Mouse (Mus musculus) left cerebral cortex, postnatal 25 days (tissue): ENCODE results near the gene Lyrm4. TPM values are rescaled to one million over a fixed set of nuclear protein-coding genes. Genes with fewer than 3 reads are reported as not detected.
A peak's percentile ranks its signal among the peaks of the same experiment; 100 is the strongest.
"Not testable (repeated sequence)": the region's sequence is repeated elsewhere in the genome, so short reads cannot be mapped to it uniquely, and the experiment has no call there.

Source experiments
- DNase-seq, 2 experiments: peaks; one replicate each; pipeline ENCODE4 v3.0.0; 2022; ENCODE audit warnings: low spot score in 2 of 2, mixed read lengths in 1 of 2
- intact Hi-C: fragments of 180-260 bp; cut with DNase I; formaldehyde crosslinking; loops from one replicate; pipeline ENCODE4 v1.15.1; 2025
- total RNA-seq, 2 experiments: library from RNA; stranded (reverse); gene quantifications; 2 replicates each; pipeline ENCODE4 v1.2.3; 2021

Lyrm4 gene
- total RNA-seq, 2 experiments from 2014 or later = 22.6 to 23.1 TPM

DNA sequence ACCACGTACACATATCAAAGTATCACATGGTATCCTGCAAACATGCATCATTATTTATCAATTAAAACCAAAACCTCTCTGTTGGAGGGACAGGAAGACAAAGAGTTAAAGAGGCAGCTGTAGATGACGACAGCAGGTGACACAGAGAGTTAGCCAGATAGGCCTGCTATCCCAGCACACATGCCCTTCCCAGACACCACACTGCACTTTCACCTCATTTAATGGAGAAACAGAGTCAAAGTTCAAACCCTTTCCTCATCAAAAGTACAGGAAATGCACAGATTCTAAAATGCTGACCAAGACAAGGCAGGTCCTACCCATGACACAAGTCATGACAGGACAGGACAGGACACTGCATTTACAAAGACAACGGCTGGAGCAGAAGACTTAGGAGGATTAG, 101.7 kb downstream of the Lyrm4 start:
- intact Hi-C loops = loop anchor here (5.0 kb wide), 3 partner anchors 262 to 1312 kb away; no protein-coding TSS in a partner anchor
- DNase-seq = no peak

DNA sequence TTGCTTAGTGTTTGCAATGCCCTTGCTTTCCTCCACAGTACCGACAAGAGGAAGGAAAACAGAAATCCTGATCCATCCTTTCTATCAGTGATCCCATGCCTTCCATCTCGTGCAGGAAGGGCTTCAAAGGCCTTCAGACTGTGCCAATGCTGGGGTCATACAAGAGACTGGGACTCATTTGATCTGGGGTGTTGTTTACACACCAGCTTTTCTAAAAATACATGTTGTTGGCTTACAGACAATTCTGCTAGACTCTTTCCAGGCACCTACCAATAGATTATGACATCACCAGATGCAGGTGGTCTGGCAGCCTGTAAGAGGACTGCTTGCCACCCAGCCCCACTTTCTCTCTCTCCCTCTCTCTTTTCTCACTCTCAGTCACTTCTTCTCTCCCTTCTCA, 107.3 kb downstream of the Lyrm4 start:
- no peak for DNase-seq
- intact Hi-C loops = no loop called here

DNA sequence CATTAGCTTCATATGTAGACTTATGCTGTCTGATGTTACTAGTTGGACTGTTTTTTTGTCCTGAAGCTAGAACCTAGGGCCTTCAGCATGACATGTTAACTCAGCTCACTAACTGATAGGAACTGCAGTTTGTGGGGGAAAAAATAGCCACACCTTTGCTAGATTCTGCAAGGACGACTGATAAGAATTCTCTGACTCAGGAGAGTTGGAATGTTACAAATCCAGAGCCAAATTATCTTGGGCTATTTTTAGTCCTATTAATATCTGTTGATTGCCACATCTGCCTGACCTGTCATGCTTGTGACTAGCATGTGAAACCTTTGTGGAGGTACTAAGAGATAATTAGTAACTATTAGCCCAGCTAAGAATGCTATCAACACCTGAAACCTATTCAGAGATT, 116.5 kb downstream of the Lyrm4 start:
- intact Hi-C loops = no loop called here
- no peak for DNase-seq

DNA sequence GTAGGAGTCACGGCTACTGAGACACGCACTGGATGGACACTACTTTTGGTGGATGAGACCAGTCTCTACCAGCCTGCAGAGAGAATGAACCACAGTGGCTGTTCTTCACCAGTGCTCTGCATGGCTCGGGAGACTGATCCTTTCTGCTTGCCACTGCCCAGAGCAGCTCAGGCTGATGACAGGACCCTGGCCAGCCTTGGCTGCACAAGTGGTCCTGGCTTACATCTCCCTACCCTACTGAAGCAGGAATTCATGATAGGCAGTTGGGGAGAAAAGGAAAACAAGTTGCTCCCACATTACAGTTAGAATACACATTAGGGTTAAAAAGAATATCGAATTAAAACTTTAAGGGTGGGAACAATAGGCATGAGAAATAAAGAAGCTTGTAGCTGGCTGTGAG, 119.7 kb downstream of the Lyrm4 start:
- no peak for DNase-seq
- intact Hi-C loops = no loop called here

DNA sequence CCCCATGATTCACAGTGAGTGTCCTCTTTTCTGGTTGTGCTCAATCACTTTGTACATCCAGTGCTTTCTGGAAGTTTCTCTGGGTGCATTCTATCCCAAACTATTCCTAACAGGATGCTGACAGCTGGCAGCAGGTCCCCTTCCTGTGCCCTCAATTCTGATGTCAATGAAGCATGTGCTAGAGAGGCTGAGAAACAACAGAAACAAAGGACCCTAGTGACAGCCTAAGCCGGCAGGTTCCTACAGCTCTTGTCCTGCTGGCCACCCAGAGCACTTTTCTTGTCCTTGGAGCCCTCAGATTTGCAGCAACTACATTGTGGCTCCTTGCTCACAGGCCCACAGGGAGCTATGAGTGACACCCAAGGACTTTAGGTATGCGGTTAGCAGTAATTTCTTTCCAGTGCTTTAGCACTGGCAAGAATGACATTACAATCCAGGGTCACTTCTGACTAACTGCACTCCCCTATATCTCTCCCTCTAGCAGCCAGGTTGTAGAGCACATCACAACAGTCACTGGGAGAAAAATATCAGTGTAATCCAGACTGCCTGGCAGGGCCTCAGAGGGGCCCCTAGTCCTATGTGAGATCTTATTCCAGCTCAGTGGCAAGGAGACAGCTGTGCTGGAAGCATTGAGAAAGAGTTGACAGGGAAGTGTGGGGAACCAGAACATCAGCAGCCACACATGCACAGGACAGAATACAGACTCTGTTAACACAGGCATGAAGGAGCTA, 121.5 kb downstream of the Lyrm4 start:
- intact Hi-C loops = no loop called here
- peak in 1 of 2 experiments; percentile 15 for DNase-seq

DNA sequence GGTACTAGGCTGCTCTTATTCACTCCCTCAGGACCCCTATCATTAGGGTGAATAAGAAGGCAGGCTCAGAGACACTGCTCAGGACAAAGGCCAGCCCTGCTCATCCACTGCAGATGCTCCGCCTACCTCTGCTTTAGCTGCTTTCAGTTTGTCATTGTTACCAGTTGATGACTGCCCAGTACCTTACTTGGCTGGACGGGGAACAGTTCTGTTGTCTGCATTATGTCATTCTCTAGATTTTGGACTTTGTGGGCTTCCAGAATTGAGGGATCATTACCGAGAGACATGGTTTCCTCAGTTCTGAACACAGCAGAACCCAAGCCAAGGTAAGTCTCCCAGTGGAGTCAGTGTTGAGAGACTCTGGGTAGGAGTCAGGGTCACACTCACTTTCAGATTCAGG, 122.1 kb downstream of the Lyrm4 start:
- DNase-seq = no peak
- intact Hi-C loops = no loop called here

DNA sequence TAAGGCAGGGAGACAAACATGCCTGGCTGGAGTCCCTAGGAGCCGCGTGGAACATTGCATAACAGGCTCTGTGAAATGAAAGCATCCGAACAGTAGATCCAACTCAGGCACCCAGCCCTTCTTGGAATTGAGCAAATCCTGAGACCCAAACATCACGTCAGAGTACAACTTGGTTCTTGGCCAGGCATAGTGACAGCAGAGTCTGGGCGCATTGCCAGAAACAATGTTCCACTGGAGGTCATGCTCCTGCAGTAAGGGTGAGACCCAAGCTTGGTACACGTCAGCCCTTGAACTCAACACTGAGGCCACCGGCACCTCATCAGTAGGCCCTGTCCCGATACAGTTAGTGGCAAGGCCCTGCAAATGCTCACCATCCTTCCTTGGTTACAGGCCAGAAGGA, 123.3 kb downstream of the Lyrm4 start:
- intact Hi-C loops = no loop called here
- peak; percentile 56 to 67 for DNase-seq

DNA sequence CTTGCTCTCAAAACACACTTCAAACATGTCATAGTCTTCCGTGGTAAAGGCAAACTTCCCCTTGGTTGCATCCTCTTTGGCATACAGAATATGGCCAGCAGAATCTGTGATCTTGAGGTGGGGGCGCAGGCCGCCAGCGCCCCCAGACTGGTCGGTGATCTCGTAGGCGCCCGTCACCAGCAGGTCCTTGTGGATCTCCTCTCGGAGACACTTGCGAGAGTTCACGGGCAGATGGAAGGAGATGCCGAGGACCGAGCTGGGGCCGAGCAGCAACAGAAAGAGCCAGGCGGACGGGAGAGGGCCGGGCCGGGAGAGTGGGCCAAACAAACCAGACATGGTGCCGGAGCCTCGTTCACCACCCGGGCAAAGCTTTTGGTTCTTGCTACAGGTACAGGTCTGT, 126.1 kb downstream of the Lyrm4 start:
- intact Hi-C loops, DNase-seq: not testable (repeated sequence)

DNA sequence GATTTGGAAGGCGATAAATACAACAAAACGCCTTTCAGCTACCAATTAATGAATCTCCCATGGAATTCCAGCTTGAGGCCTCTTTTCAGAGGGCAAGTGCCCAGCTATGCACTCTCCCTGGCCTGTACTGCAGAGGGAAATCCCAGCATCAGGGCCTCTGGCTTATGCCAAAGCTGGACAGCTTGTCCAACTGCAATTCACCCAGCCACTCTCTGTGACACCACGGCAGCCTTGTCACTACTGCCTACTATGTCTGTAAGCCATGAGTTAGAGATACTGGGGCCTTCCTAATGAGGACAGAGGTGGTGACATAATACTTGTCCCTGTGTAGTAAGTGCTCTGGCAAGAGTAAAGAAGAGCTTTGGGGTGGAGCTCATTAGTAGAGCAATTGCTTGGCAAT, 128.0 kb downstream of the Lyrm4 start:
- no peak for DNase-seq
- intact Hi-C loops = no loop called here

DNA sequence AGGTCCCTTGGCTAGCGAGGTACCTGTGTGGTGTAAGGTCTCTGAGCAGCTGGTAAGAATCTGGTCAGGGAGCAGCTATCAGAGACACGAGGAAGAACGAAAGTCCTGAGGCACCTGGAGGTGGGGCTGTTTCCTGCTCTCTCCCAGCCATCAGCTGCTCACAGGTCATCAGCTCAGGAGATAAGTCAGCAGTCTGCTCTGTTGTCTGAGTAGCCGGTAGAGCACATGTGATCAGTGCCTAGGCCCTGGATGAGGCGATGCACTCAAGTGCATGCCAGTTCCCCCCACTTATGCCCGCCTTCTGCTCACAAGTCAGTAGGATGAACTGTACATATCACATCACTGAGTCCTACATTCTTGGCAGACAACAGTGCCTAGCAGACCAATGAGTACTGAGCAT, 134.3 kb downstream of the Lyrm4 start:
- DNase-seq = no peak
- intact Hi-C loops = no loop called here

DNA sequence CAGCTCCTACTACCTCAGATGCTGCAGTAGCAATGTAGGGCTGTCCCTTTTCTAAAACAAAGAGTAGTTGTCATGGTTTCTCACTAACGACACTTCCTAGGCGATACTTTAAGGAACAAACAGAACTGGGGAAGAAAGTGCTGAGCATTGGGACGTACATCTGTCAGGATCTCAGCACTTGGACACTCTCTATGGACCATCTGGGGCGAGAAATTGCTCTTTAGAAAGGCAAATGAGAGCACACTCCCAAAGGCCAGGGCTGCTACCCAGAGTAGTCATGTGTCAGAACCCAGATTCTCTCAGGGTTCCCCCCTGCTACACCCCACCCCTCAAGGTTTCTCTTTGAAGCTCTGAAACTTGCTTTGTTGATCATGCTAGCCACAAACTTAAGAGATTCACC, 136.9 kb downstream of the Lyrm4 start:
- DNase-seq = peak in 1 of 2 experiments; percentile 39
- intact Hi-C loops = no loop called here

DNA sequence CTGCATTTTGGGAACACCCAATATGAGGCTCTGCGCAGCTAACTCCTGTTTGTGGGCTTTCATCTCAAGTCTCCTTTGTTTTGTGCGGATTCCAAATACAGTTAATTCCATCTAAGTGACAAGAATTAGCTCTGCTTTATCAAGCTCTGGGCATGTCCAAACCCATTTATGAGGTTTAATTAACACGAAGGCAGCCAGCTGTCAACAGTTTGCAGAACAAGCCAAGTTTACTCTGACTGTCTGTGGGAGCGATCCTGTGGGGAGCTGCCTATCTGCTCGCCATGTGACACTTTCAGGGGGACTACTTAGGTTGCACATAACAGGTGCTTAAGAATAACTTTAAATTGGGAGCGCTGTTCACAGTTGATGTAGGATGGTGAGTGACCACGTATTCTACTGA, 140.4 kb downstream of the Lyrm4 start:
- intact Hi-C loops = no loop called here
- DNase-seq = no peak

DNA sequence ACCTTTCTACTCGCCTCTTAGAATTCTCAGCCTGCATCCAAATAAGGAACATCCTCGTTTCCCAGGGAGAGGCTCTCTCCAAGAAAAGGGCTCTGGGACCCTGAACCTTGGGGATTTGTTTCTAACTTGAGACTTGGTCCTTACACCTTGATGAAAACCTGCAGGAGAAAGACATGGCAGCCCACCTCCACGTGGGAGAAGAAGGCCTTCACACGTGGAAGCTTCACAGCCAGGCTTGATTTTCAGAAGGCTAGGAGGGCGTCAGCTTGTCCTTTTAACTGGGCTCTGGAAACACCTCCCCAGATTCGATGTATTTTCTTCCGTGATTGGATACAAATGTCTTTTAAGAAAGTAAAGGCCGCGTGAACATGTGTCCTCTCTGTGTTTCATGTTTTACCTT, 147.5 kb downstream of the Lyrm4 start:
- intact Hi-C loops = no loop called here

DNA sequence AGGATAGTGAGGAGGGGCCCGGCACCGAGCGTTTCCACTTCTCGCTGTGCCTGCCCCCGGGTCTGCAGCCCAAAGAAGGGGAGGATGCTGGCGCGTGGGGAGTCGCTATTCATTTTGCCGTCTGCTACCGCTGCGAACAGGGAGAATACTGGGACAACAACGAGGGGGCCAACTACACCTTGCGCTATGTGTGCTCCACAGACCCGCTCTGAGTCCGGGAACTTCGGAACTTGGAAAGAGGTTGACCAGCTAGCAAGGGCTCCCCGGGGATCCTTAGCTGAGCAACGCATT, 147.9 kb downstream of the Lyrm4 start:
- no peak for DNase-seq
- intact Hi-C loops = no loop called here

More for the DNA sequence above, 147.5 kb downstream of the Lyrm4 start:
- DNase-seq = no peak

DNA sequence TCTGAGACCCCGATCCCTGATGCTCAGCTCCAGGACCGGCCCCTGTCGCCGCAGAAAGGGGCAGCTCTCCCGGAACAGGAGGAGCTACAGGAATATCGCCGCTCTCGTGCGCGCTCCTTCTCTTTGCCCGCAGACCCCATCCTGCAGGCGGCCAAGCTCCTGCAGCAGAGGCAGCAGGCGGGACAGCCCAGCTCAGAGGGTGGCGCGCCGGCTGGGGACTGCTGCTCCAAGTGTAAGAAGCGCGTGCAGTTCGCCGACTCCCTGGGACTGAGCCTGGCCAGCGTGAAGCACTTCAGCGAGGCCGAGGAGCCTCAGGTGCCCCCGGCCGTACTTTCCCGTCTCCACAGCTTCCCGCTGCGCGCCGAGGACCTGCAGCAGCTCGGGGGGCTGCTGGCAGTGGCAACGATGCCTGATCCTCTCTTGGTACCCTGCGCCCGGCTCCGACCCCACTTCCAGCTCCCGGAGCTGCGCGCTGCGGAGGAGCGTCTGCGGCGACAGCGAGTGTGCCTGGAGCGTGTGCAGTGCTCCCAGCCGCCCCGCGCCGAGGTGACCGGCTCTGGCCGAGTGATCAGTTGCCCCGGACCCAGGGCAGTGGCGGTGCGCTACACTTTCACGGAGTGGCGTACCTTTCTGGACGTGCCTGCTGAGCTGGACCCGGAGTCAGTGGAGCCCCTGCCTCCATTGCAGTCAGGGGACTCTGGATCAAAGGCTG, 148.5 kb downstream of the Lyrm4 start:
- intact Hi-C loops = no loop called here

DNA sequence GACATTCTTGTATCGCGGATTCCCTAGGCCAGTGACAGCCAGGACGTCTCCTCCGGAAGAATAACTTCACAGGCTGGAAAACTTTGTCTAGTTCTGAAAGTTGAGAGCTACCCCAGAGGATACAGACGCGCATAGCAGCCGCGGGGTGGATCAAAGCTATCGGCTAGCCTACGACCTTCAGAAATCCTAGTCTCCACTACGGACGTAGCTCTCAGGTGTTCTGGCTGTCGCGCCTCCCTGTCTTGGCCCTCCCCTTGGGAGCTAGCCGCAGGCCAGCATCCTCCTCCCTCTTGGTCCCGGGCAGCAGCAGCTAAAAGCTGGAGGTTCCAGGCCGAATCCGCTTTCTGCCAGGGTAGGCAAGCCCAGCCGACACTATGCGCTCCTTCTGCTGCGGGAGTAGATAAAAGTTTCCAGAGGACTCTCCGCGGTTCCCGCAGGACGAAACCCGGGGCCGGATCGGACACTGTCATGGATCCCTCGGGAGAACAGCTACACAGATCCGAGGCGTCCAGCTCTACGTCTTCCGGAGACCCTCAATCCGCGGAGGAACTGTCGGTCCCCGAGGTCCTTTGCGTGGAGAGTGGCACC, 149.1 kb downstream of the Lyrm4 start:
- DNase-seq = peak in 1 of 2 experiments; percentile 31
- intact Hi-C loops = no loop called here

More for the DNA sequence above, 148.5 kb downstream of the Lyrm4 start:
- DNase-seq = no peak

DNA sequence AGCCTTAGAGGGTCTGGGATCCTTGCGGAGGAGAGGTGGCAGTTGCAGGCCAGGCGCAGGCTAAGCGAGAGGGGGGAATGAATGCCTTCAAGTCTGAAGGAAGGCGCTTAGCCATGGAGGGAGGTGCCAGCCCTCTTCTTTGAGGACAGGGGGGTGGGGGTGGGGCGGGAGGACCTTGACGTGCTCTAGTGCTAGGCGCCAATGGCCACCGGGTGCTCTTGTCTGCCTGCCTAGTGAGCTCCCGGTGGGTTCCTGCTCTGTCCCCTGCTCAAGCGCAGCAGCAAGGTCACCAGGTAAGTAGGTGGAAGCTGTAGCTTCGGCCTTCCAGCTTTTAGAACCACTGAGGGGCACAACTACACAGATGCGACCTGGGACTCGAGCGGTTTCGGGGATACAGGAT, 149.6 kb downstream of the Lyrm4 start:
- intact Hi-C loops = no loop called here
- DNase-seq = no peak

DNA sequence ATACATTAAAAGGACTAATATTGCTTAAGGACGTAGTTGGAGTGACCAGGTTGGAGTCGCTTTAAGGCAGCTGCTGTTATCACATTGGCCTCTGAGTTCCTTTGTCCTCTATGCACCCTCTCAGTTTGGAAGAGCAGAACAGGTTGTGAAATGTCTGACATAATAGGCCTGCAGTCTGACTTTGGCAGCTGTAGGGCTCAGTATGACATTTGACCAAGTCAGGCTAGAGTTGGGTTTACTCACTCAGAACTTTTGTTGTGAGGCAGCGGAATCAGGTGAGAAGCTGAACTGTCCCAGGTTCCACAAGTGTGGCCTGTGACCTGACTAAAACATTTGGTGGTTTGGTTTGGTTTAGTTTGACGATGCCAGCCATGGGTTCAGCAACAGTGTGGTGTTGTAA, 153.7 kb downstream of the Lyrm4 start:
- intact Hi-C loops = no loop called here
- no peak for DNase-seq

DNA sequence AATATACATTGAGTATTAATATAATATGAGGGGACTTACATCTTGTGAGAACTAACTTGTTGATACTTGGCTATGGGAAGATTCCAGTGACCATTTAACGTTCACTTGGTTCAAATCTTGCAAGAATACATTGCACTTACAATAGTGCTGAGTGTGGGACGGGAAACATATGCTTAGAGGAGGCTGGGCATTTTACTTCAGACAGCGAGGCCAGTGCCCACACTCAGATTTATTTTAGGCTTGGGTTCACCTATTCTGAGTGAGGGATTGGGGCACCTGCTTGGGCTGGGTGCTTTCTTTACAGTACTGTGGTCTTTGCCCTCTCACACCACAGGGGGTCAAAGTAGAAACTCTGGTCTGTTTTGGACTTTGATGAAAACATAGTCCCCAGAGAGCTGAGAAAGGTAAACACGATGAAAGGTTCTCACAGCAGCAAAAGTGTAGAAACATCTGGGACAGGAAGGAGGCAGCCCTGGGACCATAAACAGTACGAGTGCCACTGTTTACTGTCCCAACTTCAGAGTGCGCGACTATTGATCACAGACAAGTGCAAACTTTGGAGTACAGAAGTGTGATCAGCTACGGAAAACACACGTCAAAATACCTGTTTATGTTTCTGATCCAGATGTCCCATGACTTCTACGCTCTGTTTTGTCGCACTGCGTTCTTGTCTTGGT, 157.8 kb downstream of the Lyrm4 start:
- peak in 1 of 2 experiments; percentile 76 for DNase-seq
- intact Hi-C loops = no loop called here

DNA sequence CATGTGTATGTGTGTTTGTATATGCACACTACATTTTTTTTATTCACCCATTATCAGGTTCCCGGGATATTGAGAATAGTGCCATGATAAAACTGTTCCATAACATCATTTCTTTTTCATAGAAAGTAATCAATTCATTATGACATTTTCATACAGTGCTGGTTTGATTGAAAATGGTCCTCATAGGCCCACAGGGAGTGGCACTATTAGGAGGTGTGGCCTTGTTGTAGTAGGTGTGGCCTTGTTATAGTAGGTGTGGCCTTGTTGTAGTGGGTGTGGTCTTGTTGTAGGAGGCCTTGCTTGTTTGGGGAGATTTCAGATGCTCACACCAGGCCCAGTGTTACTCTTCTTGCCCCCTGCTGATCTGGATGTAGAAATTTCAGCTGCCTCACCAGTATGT, 158.8 kb downstream of the Lyrm4 start, which contains the start of gene Ppp1r3g:
TSS of gene Ppp1r3g (plus strand) at position 301 of the 400 bp plus-strand sequence.
- no peak for DNase-seq
- intact Hi-C loops = no loop called here
